Mouse (Mus musculus) embryonic facial prominence, embryonic 12.5 days (tissue): ENCODE measurements around the gene Tnks1bp1. TPM values are rescaled to one million over a fixed set of nuclear protein-coding genes. Genes with fewer than 3 reads are reported as not detected.

Experiments
- ATAC-seq: fragments of 200-750 bp; cut with Nextera tagmentation; 2 replicates; pipeline ENCODE4 v1.8.0; 2017; ENCODE audit not compliant: insufficient number of reproducible peaks, insufficient read depth, low FRiP score, low TSS enrichment
- H3K27ac ChIP-seq: fragments of 300-500 bp; sonication (generic); 2 replicates; pipeline ENCODE4 v1.5.1; 2016; ENCODE audit warnings: mild to moderate bottlenecking
- H3K27me3 ChIP-seq: fragments of 300-500 bp; sonication (generic); 2 replicates; pipeline ENCODE4 v1.6.1; 2016; ENCODE audit warnings: mild to moderate bottlenecking, moderate library complexity
- H3K36me3 ChIP-seq: fragments of 300-500 bp; sonication (generic); 2 replicates; pipeline ENCODE4 v1.6.1; 2016; ENCODE audit warnings: mild to moderate bottlenecking
- H3K4me1 ChIP-seq: fragments of 300-500 bp; sonication (generic); 2 replicates; pipeline ENCODE4 v1.6.1; 2016
- H3K4me2 ChIP-seq: fragments of 300-500 bp; sonication (generic); replicated peaks from 2 replicates; pipeline ENCODE4 v1.6.1; 2016; ENCODE audit warnings: mild to moderate bottlenecking, moderate library complexity
- H3K4me3 ChIP-seq: fragments of 300-500 bp; sonication (generic); 2 replicates; pipeline ENCODE4 v1.5.1; 2016; ENCODE audit warnings: mild to moderate bottlenecking
- H3K9ac ChIP-seq: fragments of 300-500 bp; sonication (generic); 2 replicates; pipeline ENCODE4 v1.6.1; 2016; ENCODE audit warnings: mild to moderate bottlenecking, moderate library complexity
- H3K9me3 ChIP-seq: fragments of 300-500 bp; sonication (generic); 2 replicates; pipeline ENCODE4 v1.6.1; 2016; ENCODE audit warnings: mild to moderate bottlenecking, moderate library complexity
- WGBS: fragments of 180-500 bp; shearing (Covaris S2); methylation state at CpG from one replicate; pipeline ENCODE4 v1.1.7; 2016; 5-methylcytosine and 5-hydroxymethylcytosine counted together
- polyA plus RNA-seq: library from polyadenylated mRNA; unstranded; fragments of >200 nt; fragmentation: Nextera tagmentation; extraction: Ambion mirVana; gene quantifications from 2 replicates; pipeline ENCODE4 v1.2.1, GENCODE M21; 2016

Gene Tnks1bp1
- polyA plus RNA-seq = 45.3 and 59.2 TPM in 2 replicates

- H3K27ac ChIP-seq = peak within 1 kb of the TSS; percentile 98
- peak within 1 kb of the TSS; percentile 83 for H3K9ac ChIP-seq
- peak within 1 kb of the TSS; percentile 55 for H3K4me2 ChIP-seq
- peaks cover 51% of the 10 kb centered on the region for H3K36me3 ChIP-seq
- H3K4me1 ChIP-seq = peaks cover 33% of the 10 kb centered on the region
- H3K27me3 ChIP-seq = no peaks in the 10 kb centered on the region
- peak within 1 kb of the TSS; percentile 73 for H3K4me3 ChIP-seq
- WGBS = under 1% methylated on average over 42 of the region's 42 CpGs
- peak; percentile 72 for ATAC-seq
- H3K9me3 ChIP-seq = no peaks in the 10 kb centered on the region
These were observed at the start of gene Tnks1bp1 for GRCm38 (mm10) chr2:85047596-85048167. TSS of gene Tnks1bp1 (plus strand) at chr2:85048022.

- no peak for ATAC-seq
- no peaks in the 10 kb centered on the region for H3K9me3 ChIP-seq
- no peak overlapping the region for H3K27ac ChIP-seq
- H3K9ac ChIP-seq = no peak overlapping the region
- H3K27me3 ChIP-seq = no peaks in the 10 kb centered on the region
- no peaks in the 10 kb centered on the region for H3K4me1 ChIP-seq
- 80% methylated on average over 3 of the region's 3 CpGs for WGBS
- H3K4me3 ChIP-seq = no peak overlapping the region
- H3K4me2 ChIP-seq = no peak overlapping the region
- H3K36me3 ChIP-seq = no peaks in the 10 kb centered on the region
These were observed 48.2 kb upstream of the Tnks1bp1 start for GRCm38 (mm10) chr2:84999486-85000181.

GRCm38 (mm10) chr2:85001497-85001896 lies 46.3 kb upstream of the Tnks1bp1 start:
- Histone ChIP-seq H3K4me2 (no peak overlapping the region), H3K4me1 (no peaks in the 10 kb centered on the region), H3K9ac (no peak overlapping the region), H3K4me3 (no peak overlapping the region), H3K27me3 (no peaks in the 10 kb centered on the region), H3K27ac (no peak overlapping the region), H3K36me3 (no peaks in the 10 kb centered on the region), H3K9me3 (no peaks in the 10 kb centered on the region)
- ATAC-seq = no peak
- WGBS = 74% methylated on average over 13 of the region's 13 CpGs

- no peaks in the 10 kb centered on the region for H3K9me3 ChIP-seq
- 68% methylated on average over 8 of the region's 8 CpGs for WGBS
- H3K9ac ChIP-seq = no peak overlapping the region
- H3K36me3 ChIP-seq = no peaks in the 10 kb centered on the region
- no peak overlapping the region for H3K27ac ChIP-seq
- no peak for ATAC-seq
- H3K4me2 ChIP-seq = no peak overlapping the region
- H3K4me1 ChIP-seq = no peaks in the 10 kb centered on the region
- H3K27me3 ChIP-seq = no peaks in the 10 kb centered on the region
- H3K4me3 ChIP-seq = no peak overlapping the region
These were observed 45.2 kb upstream of the Tnks1bp1 start for GRCm38 (mm10) chr2:85002575-85002974.

- Histone ChIP-seq H3K4me2 (no peak overlapping the region), H3K4me1 (no peaks in the 10 kb centered on the region), H3K9ac (no peak overlapping the region), H3K27me3 (no peaks in the 10 kb centered on the region), H3K27ac (no peak overlapping the region), H3K36me3 (no peaks in the 10 kb centered on the region), H3K9me3 (no peaks in the 10 kb centered on the region), H3K4me3 (no peak overlapping the region)
- no peak for ATAC-seq
- WGBS = 87% methylated on average over 4 of the region's 4 CpGs
These were observed 43.5 kb upstream of the Tnks1bp1 start for GRCm38 (mm10) chr2:85004341-85004740.

- H3K27me3 ChIP-seq = no peaks in the 10 kb centered on the region
- H3K4me2 ChIP-seq = no peak overlapping the region
- no peaks in the 10 kb centered on the region for H3K4me1 ChIP-seq
- H3K9ac ChIP-seq = no peak overlapping the region
- H3K27ac ChIP-seq = no peak overlapping the region
- 76% methylated on average over 7 of the region's 7 CpGs for WGBS
- H3K4me3 ChIP-seq = no peak overlapping the region
- no peaks in the 10 kb centered on the region for H3K9me3 ChIP-seq
- H3K36me3 ChIP-seq = no peaks in the 10 kb centered on the region
- no peak for ATAC-seq
These were observed 41.2 kb upstream of the Tnks1bp1 start for GRCm38 (mm10) chr2:85006600-85006999.

GRCm38 (mm10) chr2:85007729-85008128 lies 40.1 kb upstream of the Tnks1bp1 start:
- WGBS = 33% methylated on average over 4 of the region's 4 CpGs
- Histone ChIP-seq H3K4me1 (0 out of 2 replicates have a peak, but pooled peaks cover 3% of the 10 kb centered on the region), H3K27me3 (no peaks in the 10 kb centered on the region), H3K36me3 (no peaks in the 10 kb centered on the region), H3K9ac (no peak overlapping the region), H3K4me2 (no peak overlapping the region), H3K9me3 (no peaks in the 10 kb centered on the region), H3K27ac (no peak overlapping the region), H3K4me3 (no peak overlapping the region)
- no peak for ATAC-seq

GRCm38 (mm10) chr2:85009212-85009611 lies 38.6 kb upstream of the Tnks1bp1 start:
- 71% methylated on average over 2 of the region's 2 CpGs for WGBS
- Histone ChIP-seq H3K4me1 (0 out of 2 replicates have a peak, but pooled peaks cover 3% of the 10 kb centered on the region), H3K27ac (no peak overlapping the region), H3K4me2 (no peak overlapping the region), H3K4me3 (no peak overlapping the region), H3K36me3 (no peaks in the 10 kb centered on the region), H3K9ac (no peak overlapping the region), H3K9me3 (no peaks in the 10 kb centered on the region), H3K27me3 (no peaks in the 10 kb centered on the region)
- ATAC-seq = no peak

GRCm38 (mm10) chr2:85011906-85012604 lies 35.8 kb upstream of the Tnks1bp1 start:
- no peak for ATAC-seq
- no peaks in the 10 kb centered on the region for H3K9me3 ChIP-seq
- no peaks in the 10 kb centered on the region for H3K27me3 ChIP-seq
- no peaks in the 10 kb centered on the region for H3K36me3 ChIP-seq
- H3K4me1 ChIP-seq = 0 out of 2 replicates have a peak, but pooled peaks cover 3% of the 10 kb centered on the region
- no peak overlapping the region for H3K27ac ChIP-seq
- no peak overlapping the region for H3K4me2 ChIP-seq
- no peak overlapping the region for H3K9ac ChIP-seq
- no peak overlapping the region for H3K4me3 ChIP-seq
- WGBS = 60% methylated on average over 9 of the region's 9 CpGs

- Histone ChIP-seq H3K9ac (no peak overlapping the region), H3K27me3 (no peaks in the 10 kb centered on the region), H3K9me3 (no peaks in the 10 kb centered on the region), H3K4me2 (no peak overlapping the region), H3K36me3 (no peaks in the 10 kb centered on the region), H3K4me1 (0 out of 2 replicates have a peak, but pooled peaks cover 3% of the 10 kb centered on the region), H3K27ac (no peak overlapping the region), H3K4me3 (no peak overlapping the region)
- 89% methylated on average over 14 of the region's 14 CpGs for WGBS
- ATAC-seq = no peak
These were observed 35.1 kb upstream of the Tnks1bp1 start for GRCm38 (mm10) chr2:85012679-85013078.

- H3K27me3 ChIP-seq = no peaks in the 10 kb centered on the region
- no peak overlapping the region for H3K27ac ChIP-seq
- no peak overlapping the region for H3K4me3 ChIP-seq
- H3K4me2 ChIP-seq = no peak overlapping the region
- 81% methylated on average over 5 of the region's 5 CpGs for WGBS
- H3K9me3 ChIP-seq = no peaks in the 10 kb centered on the region
- no peak for ATAC-seq
- no peak overlapping the region for H3K9ac ChIP-seq
- 0 out of 2 replicates have a peak, but pooled peaks cover 3% of the 10 kb centered on the region for H3K4me1 ChIP-seq
- H3K36me3 ChIP-seq = no peaks in the 10 kb centered on the region
These were observed 33.8 kb upstream of the Tnks1bp1 start for GRCm38 (mm10) chr2:85013826-85014587.
